Mouse (Mus musculus): ENCODE measurements at regions not wholly inside any gene's neighbourhood (a gene's known extent, or its start where the extent isn't known, plus 50 kb on each side); places are given as distances from the start of the nearest gene placed in this dataset.

GRCm38 (mm10) chr7:69490566-69491466, 741.8 kb upstream of the Arrdc4 start:
- H3K9ac ChIP-seq (ENCODE audit: insufficient read depth, low read depth), result no peak overlapping the region
- no peak overlapping the region for H3K4me3 ChIP-seq (replicated peaks in 1 of 3; ENCODE audit: low read depth in 2 of 3, low read length in 2 of 3, poor library complexity in 1 of 3)
- peaks cover 41% of the 10 kb centered on the region for H3K9me3 ChIP-seq (replicated peaks; ENCODE audit: low read length)
- dilution Hi-C loops (cut with MboI; ENCODE audit: extremely low pct_ligation_motif_present, extremely low pct_unique_long_range_greater_than_20kb, low sequenced_read_pairs) (no loop called here), in situ Hi-C loops (cut with MboI; ENCODE audit: low pct_ligation_motif_present, low pct_unique_long_range_greater_than_20kb, low sequenced_read_pairs) (no loop called here)
- no peak for DNase-seq (ENCODE audit: extremely low read depth)
- no peaks in the 10 kb centered on the region for H3K27me3 ChIP-seq (replicated peaks)
- no peaks in the 10 kb centered on the region for H3K36me3 ChIP-seq (replicated peaks in 1 of 2; ENCODE audit: control insufficient read depth in 1 of 2, insufficient read depth in 1 of 2, low read length in 1 of 2)
- H3K4me2 ChIP-seq (ENCODE audit: insufficient read depth, low read depth, poor library complexity, severe bottlenecking), result no peak overlapping the region
- H3K27ac ChIP-seq (ENCODE audit: insufficient read depth, low read depth), result no peak overlapping the region
- TF ChIP-seq HCFC1 (IDR thresholded peaks at IDR 0.05; ENCODE audit: low read depth, low read length), result no peak
- TF ChIP-seq NELFE (IDR thresholded peaks at IDR 0.05; ENCODE audit: low read depth, low read length), result no peak
- TF ChIP-seq ZMIZ1 (IDR thresholded peaks at IDR 0.05; ENCODE audit: low read depth, low read length), result no peak
- no peak for TF ChIP-seq ELF1 (IDR thresholded peaks at IDR 0.05; ENCODE audit: low read depth, low read length)
- TF ChIP-seq ZC3H11A (IDR thresholded peaks at IDR 0.05; ENCODE audit: low read depth, low read length), result no peak
- TF ChIP-seq KAT2A (IDR thresholded peaks at IDR 0.05; ENCODE audit: insufficient replicate concordance, low read length), result no peak
- no peak for TF ChIP-seq MAX (IDR thresholded peaks at IDR 0.05; ENCODE audit: low read length)
- no peak for TF ChIP-seq POLR2A (IDR thresholded peaks at IDR 0.05; ENCODE audit: low read depth, low read length)
- no peak for TF ChIP-seq MAFK (IDR thresholded peaks at IDR 0.05; ENCODE audit: insufficient replicate concordance, low read length)
- no peak for TF ChIP-seq BHLHE40 (IDR thresholded peaks at IDR 0.05; ENCODE audit: low read depth, low read length)
- no peak for TF ChIP-seq ETS1 (conservative IDR thresholded peaks at IDR 0.05; ENCODE audit: low read depth, low read length)
- no peak for TF ChIP-seq CHD1 (IDR thresholded peaks at IDR 0.05; ENCODE audit: low read depth, low read length)
- TF ChIP-seq ZNF384 (IDR thresholded peaks at IDR 0.05; ENCODE audit: low read depth, low read length), result no peak
- TF ChIP-seq RCOR1 (conservative IDR thresholded peaks at IDR 0.05; ENCODE audit: low read depth, low read length), result no peak
- TF ChIP-seq TBP (conservative IDR thresholded peaks at IDR 0.05; ENCODE audit: low read depth, low read length), result no peak
- no peak for TF ChIP-seq USF2 (conservative IDR thresholded peaks at IDR 0.05; ENCODE audit: low read depth, low read length)
- TF ChIP-seq EP300 (IDR thresholded peaks at IDR 0.05; ENCODE audit: low read length), result no peak
- TF ChIP-seq MEF2A (IDR thresholded peaks at IDR 0.05; ENCODE audit: borderline replicate concordance, low read depth, low read length), result no peak
- TF ChIP-seq PAX5 (IDR thresholded peaks at IDR 0.05; ENCODE audit: low read length), result no peak
- TF ChIP-seq SIN3A (IDR thresholded peaks at IDR 0.05; ENCODE audit: low read length), result no peak
- H3K4me1 ChIP-seq (ENCODE audit: control insufficient read depth in 1 of 2, insufficient read depth in 2 of 2), result no peaks in the 10 kb centered on the region
- no peaks in the 10 kb centered on the region for H3K79me2 ChIP-seq (replicated peaks; ENCODE audit: control insufficient read depth, extremely low read depth, insufficient read depth, poor library complexity, severe bottlenecking)

GRCm38 (mm10) chr7:69488630-69489029, 739.6 kb upstream of the Arrdc4 start:
- TF ChIP-seq JUN (IDR thresholded peaks at IDR 0.05; ENCODE audit: insufficient read depth, low read depth, low read length) (no peak), POLR2A (IDR thresholded peaks at IDR 0.05; ENCODE audit: low read depth, low read length) (no peak), GABPA (IDR thresholded peaks at IDR 0.05; ENCODE audit: insufficient replicate concordance, low read depth, low read length) (no peak), NELFE (IDR thresholded peaks at IDR 0.05; ENCODE audit: low read depth, low read length) (no peak), ZNF384 (IDR thresholded peaks at IDR 0.05; ENCODE audit: low read depth, low read length) (no peak), MXI1 (IDR thresholded peaks at IDR 0.05; ENCODE audit: low read depth, low read length) (no peak), SMC3 (IDR thresholded peaks at IDR 0.05; ENCODE audit: low read depth, low read length) (no peak), BHLHE40 (IDR thresholded peaks at IDR 0.05; ENCODE audit: low read depth, low read length) (no peak), NRF1 (IDR thresholded peaks at IDR 0.05; ENCODE audit: low read depth, low read length) (no peak), CTCF (conservative IDR thresholded peaks at IDR 0.05 in 1 of 2, IDR thresholded peaks at IDR 0.05 in 1 of 2; ENCODE audit: low read depth in 2 of 2, low read length in 2 of 2) (no peak), POLR2AphosphoS2 (IDR thresholded peaks at IDR 0.05; ENCODE audit: low read depth, low read length) (no peak), MAX (IDR thresholded peaks at IDR 0.05; ENCODE audit: low read length) (no peak), ZC3H11A (IDR thresholded peaks at IDR 0.05; ENCODE audit: low read depth, low read length) (no peak), IRF4 (IDR thresholded peaks at IDR 0.05; ENCODE audit: low read depth, low read length) (no peak), CHD2 (IDR thresholded peaks at IDR 0.05; ENCODE audit: low read length) (no peak)
- Histone ChIP-seq H3K4me3 (replicated peaks in 1 of 3; ENCODE audit: low read depth in 2 of 3, low read length in 2 of 3, poor library complexity in 1 of 3) (no peak overlapping the region), H3K4me1 (ENCODE audit: control insufficient read depth in 1 of 2, insufficient read depth in 2 of 2) (no peaks in the 10 kb centered on the region), H3K27ac (ENCODE audit: insufficient read depth, low read depth) (no peak overlapping the region), H3K9me3 (replicated peaks; ENCODE audit: low read length) (peaks cover 40% of the 10 kb centered on the region), H3K79me2 (replicated peaks; ENCODE audit: control insufficient read depth, extremely low read depth, insufficient read depth, poor library complexity, severe bottlenecking) (no peaks in the 10 kb centered on the region), H3K27me3 (replicated peaks) (no peaks in the 10 kb centered on the region), H3K36me3 (replicated peaks in 1 of 2; ENCODE audit: control insufficient read depth in 1 of 2, insufficient read depth in 1 of 2, low read length in 1 of 2) (no peaks in the 10 kb centered on the region), H3K4me2 (ENCODE audit: insufficient read depth, low read depth, poor library complexity, severe bottlenecking) (no peak overlapping the region), H3K9ac (ENCODE audit: insufficient read depth, low read depth) (no peak overlapping the region)
- dilution Hi-C loops (cut with MboI; ENCODE audit: extremely low pct_ligation_motif_present, extremely low pct_unique_long_range_greater_than_20kb, low sequenced_read_pairs) (no loop called here), in situ Hi-C loops (cut with MboI; ENCODE audit: low pct_ligation_motif_present, low pct_unique_long_range_greater_than_20kb, low sequenced_read_pairs) (no loop called here)
- DNase-seq (ENCODE audit: extremely low read depth), result no peak

Data from CH12.LX (cell line).